Mouse (Mus musculus) T-helper 17 cell (primary cell): ENCODE results near the gene Srsf6.
"Not testable (repeated sequence)": the region's sequence is repeated elsewhere in the genome, so short reads cannot be mapped to it uniquely, and the experiment has no call there.

Experiments
- in situ Hi-C, 2 experiments: fragments of 300-600 bp; cut with MboI, MseI; formaldehyde crosslinking; loops; 1 replicate in 1 of 2; 2 replicates in 1 of 2; pipeline ENCODE4 v1.15.1; 2025; ENCODE audit warnings: high pct_unique_total_duplicates in 2 of 2

Gene Srsf6

GRCm38 (mm10) chr2:162931123-162931673, at the start of gene Srsf6:
Gene Srsf6, plus strand, starts transcription at chr2:162931528.
- in situ Hi-C loops, result loop anchor here in 1 of 2 experiments (10.0 kb wide), 1 partner anchor 124 kb away; the partner anchor contains the start of gene Mybl2

GRCm38 (mm10) chr2:162884101-162884500, 47.2 kb upstream of the Srsf6 start:
- in situ Hi-C loops, result no loop called here

- in situ Hi-C loops, result no loop called here
These were observed 44.2 kb upstream of the Srsf6 start for GRCm38 (mm10) chr2:162887121-162887520.

- in situ Hi-C loops, result no loop called here
These were observed 42.7 kb upstream of the Srsf6 start for GRCm38 (mm10) chr2:162888677-162889076.

GRCm38 (mm10) chr2:162889191-162889590, 42.1 kb upstream of the Srsf6 start:
- in situ Hi-C loops, result no loop called here

- in situ Hi-C loops, result no loop called here
These were observed 41.6 kb upstream of the Srsf6 start for GRCm38 (mm10) chr2:162889731-162890130.

GRCm38 (mm10) chr2:162892979-162893378, 38.3 kb upstream of the Srsf6 start:
- in situ Hi-C loops, result not testable (repeated sequence)

- in situ Hi-C loops, result not testable (repeated sequence)
These were observed 32.1 kb upstream of the Srsf6 start for GRCm38 (mm10) chr2:162899256-162899655.

- in situ Hi-C loops, result no loop called here
These were observed 31.3 kb upstream of the Srsf6 start for GRCm38 (mm10) chr2:162899880-162900589.

GRCm38 (mm10) chr2:162900590-162900916, 30.8 kb upstream of the Srsf6 start:
- in situ Hi-C loops, result no loop called here

GRCm38 (mm10) chr2:162905902-162906301, 25.4 kb upstream of the Srsf6 start:
- in situ Hi-C loops, result no loop called here

GRCm38 (mm10) chr2:162908052-162908491, 23.3 kb upstream of the Srsf6 start:
- in situ Hi-C loops, result no loop called here

- in situ Hi-C loops, result no loop called here
These were observed 17.3 kb upstream of the Srsf6 start for GRCm38 (mm10) chr2:162914040-162914439.

- in situ Hi-C loops, result no loop called here
These were observed 16.8 kb upstream of the Srsf6 start for GRCm38 (mm10) chr2:162914519-162914918.

- in situ Hi-C loops, result loop anchor here (5.0 kb wide), 3 partner anchors 82 to 422 kb away; no protein-coding TSS in a partner anchor
These were observed 11.4 kb upstream of the Srsf6 start for GRCm38 (mm10) chr2:162919926-162920325.

- in situ Hi-C loops, result loop anchor here (5.0 kb wide), 3 partner anchors 80 to 420 kb away; no protein-coding TSS in a partner anchor
These were observed 9.1 kb upstream of the Srsf6 start for GRCm38 (mm10) chr2:162922183-162922582.

GRCm38 (mm10) chr2:162922834-162923233, 8.5 kb upstream of the Srsf6 start:
- in situ Hi-C loops, result loop anchor here (5.0 kb wide), 3 partner anchors 79 to 419 kb away; no protein-coding TSS in a partner anchor

GRCm38 (mm10) chr2:162924126-162924525, 7.2 kb upstream of the Srsf6 start:
- in situ Hi-C loops, result loop anchor here (5.0 kb wide), 3 partner anchors 78 to 418 kb away; no protein-coding TSS in a partner anchor

GRCm38 (mm10) chr2:162927918-162928585, 3.3 kb upstream of the Srsf6 start:
- in situ Hi-C loops, result loop anchor here in 1 of 2 experiments (5.0 kb wide), 1 partner anchor 489 kb away; no protein-coding TSS in a partner anchor

GRCm38 (mm10) chr2:162929704-162930103, 1.6 kb upstream of the Srsf6 start:
- in situ Hi-C loops, result loop anchor here in 1 of 2 experiments (5.0 to 10.0 kb wide), 2 partner anchors 125 to 488 kb away; partner anchors contain the start of gene Mybl2

- in situ Hi-C loops, result loop anchor here in 1 of 2 experiments (10.0 kb wide), 1 partner anchor 124 kb away; the partner anchor contains the start of gene Mybl2
These were observed 709 bp upstream of the Srsf6 start for GRCm38 (mm10) chr2:162930516-162931122.
